Mouse (Mus musculus) megakaryocyte, adult 5-6 weeks (primary cell): Measurements from ENCODE around the gene Lamtor2. TPM values are rescaled to one million over a fixed set of nuclear protein-coding genes. Genes with fewer than 3 reads are reported as not detected.

ENCODE experiments used
- ATAC-seq: 2 replicates; pipeline ENCODE4 v1.8.0; 2016; ENCODE audit warnings: mild to moderate bottlenecking, inconsistent platforms; ENCODE audit not compliant: poor library complexity, severe bottlenecking
- total RNA-seq, 2 experiments: library from RNA; stranded (forward) in 1 of 2; stranded (reverse) in 1 of 2; fragments of 153-499, 151-499 nt in 1 of 2; fragments of 221-1000, 200-1000 nt in 1 of 2; gene quantifications; 2 replicates each; pipeline versions ENCODE4 v1.2.3 to v1.2.4; 2015 to 2017

The Lamtor2 gene
- total RNA-seq, 2 experiments from 2014 or later, result 31.3 to 73.4 TPM

- ATAC-seq, result 0 out of 2 replicates have a peak, but pooled peaks have one; percentile 24
Measured at GRCm38 (mm10) chr3:88569093-88569492, 16.2 kb upstream of the Lamtor2 start.

- no peak for ATAC-seq
Measured at GRCm38 (mm10) chr3:88568615-88569014, 15.7 kb upstream of the Lamtor2 start.

GRCm38 (mm10) chr3:88567892-88568291, 15.0 kb upstream of the Lamtor2 start:
- ATAC-seq, result no peak

GRCm38 (mm10) chr3:88566536-88567061, 13.7 kb upstream of the Lamtor2 start:
- no peak for ATAC-seq

GRCm38 (mm10) chr3:88566116-88566515, 13.2 kb upstream of the Lamtor2 start:
- no peak for ATAC-seq

GRCm38 (mm10) chr3:88563966-88564365, 11.1 kb upstream of the Lamtor2 start:
- ATAC-seq, result no peak

GRCm38 (mm10) chr3:88563442-88563841, 10.6 kb upstream of the Lamtor2 start:
- no peak for ATAC-seq

- no peak for ATAC-seq
Measured at GRCm38 (mm10) chr3:88561989-88562388, 9.1 kb upstream of the Lamtor2 start.

- no peak for ATAC-seq
Measured at GRCm38 (mm10) chr3:88559596-88559995, 6.7 kb upstream of the Lamtor2 start.

- no peak for ATAC-seq
Measured at GRCm38 (mm10) chr3:88556616-88557015, 3.7 kb upstream of the Lamtor2 start.

- no peak for ATAC-seq
Measured at GRCm38 (mm10) chr3:88555731-88556130, 2.9 kb upstream of the Lamtor2 start.

- ATAC-seq, result no peak
Measured at GRCm38 (mm10) chr3:88555069-88555605, 2.3 kb upstream of the Lamtor2 start.

- ATAC-seq, result peak; percentile 10; the same call in 1 of the 2 replicates
Measured at GRCm38 (mm10) chr3:88553880-88554586, 1.2 kb upstream of the Lamtor2 start.

- ATAC-seq, result peak; percentile 80
Measured at GRCm38 (mm10) chr3:88553525-88553879, 628 bp upstream of the Lamtor2 start, which contains the start of gene Ubqln4. TSS of gene Ubqln4 (plus strand) at chr3:88553758.

GRCm38 (mm10) chr3:88552082-88552645, 710 bp downstream of the Lamtor2 start:
- no peak for ATAC-seq

GRCm38 (mm10) chr3:88551586-88551985, 1.3 kb downstream of the Lamtor2 start:
- no peak for ATAC-seq

- no peak for ATAC-seq
Measured at GRCm38 (mm10) chr3:88548180-88548917, 4.5 kb downstream of the Lamtor2 start, which contains the start of gene Rab25. TSS of gene Rab25 (minus strand) at chr3:88548300.

- no peak for ATAC-seq
Measured at GRCm38 (mm10) chr3:88546674-88547418, 6.0 kb downstream of the Lamtor2 start.

- peak; percentile 74 for ATAC-seq
Measured at GRCm38 (mm10) chr3:88544955-88545591, 7.8 kb downstream of the Lamtor2 start.

GRCm38 (mm10) chr3:88544514-88544913, 8.4 kb downstream of the Lamtor2 start:
- ATAC-seq, result no peak
